8 mouse cellular contexts compared by ENCODE assay signal in the genomic region with DNA sequence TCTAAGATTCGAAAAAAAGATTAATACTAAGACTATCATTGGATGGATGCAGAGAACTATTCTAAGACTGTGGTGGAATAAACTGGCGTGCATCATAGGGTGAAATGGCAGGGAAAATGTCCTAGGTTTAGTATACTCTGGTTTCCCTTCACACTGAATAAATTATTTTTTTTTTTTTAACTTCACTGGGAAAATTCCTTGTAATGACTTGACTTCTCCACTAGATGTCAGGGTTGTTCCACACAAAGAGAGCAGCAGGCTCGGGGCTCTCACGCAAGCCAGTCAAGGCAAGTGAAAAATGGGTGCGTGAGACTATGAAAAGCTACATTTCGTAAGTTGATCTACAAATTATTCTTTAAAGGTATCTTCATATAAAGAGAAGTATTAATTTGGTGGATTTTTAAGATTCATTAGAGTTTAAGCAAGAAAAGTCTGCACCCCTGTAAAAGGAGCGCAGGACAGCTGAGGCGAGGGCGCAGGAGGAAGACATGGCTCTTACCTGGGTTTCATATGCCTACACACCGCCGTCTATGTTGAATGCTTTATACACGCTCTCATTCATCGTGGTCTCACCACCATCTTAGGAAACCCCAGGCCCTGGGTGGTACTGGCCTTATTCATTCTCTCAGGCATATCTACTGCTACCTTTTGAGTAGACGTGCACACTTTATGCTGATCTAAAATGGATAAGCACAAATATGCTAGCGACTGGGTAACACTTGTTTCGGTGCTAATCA. TPM values are rescaled to one million over a fixed set of nuclear protein-coding genes. Genes with fewer than 3 reads are reported as not detected.
DNase-seq lines count a peak whose midpoint lies in the region; ATAC-seq and TF ChIP-seq lines count a peak whose summit lies in the region.

No protein-coding gene starts in this region.

- intact Hi-C loops in heart, postnatal 10 days (cut with DNase I): loop anchor here (1.0 to 2.0 kb wide), 2 partner anchors 150 to 255 kb away; a partner anchor contains a TSS

- no peak overlapping the region for H3K4me3 ChIP-seq in G1E (ENCODE audit: low read depth, low read length)
- no peak overlapping the region for H3K4me3 ChIP-seq in lung, adult 2 months (replicated peaks; ENCODE audit: extremely low read depth, low read depth, low read length)

- ATAC-seq in G1E (ENCODE audit: extremely low read depth, insufficient number of reproducible peaks, low FRiP score, poor library complexity, severe bottlenecking): 0 out of 2 replicates have a peak, but pooled peaks have one; percentile 34

- peaks cover 8% of the 10 kb centered on the region; the same call in 1 of the 2 replicates for H3K27me3 ChIP-seq in G1E (ENCODE audit: insufficient read depth, low read length)

- peaks cover 11% of the 10 kb centered on the region for H3K4me1 ChIP-seq in G1E (ENCODE audit: insufficient read depth, low read depth, low read length)
- H3K4me1 ChIP-seq in lung, adult 2 months (ENCODE audit: control insufficient read depth, insufficient read depth, low read length): no peaks in the 10 kb centered on the region

- TF ChIP-seq CTCF in G1E (IDR thresholded peaks at IDR 0.05; ENCODE audit: low read depth, low read length): peak; percentile 21; the same call in 1 of the 2 replicates
- TF ChIP-seq CTCF in lung, adult 2 months (IDR thresholded peaks at IDR 0.05; ENCODE audit: insufficient read depth, low read length): peak; percentile 76

- no peaks in the 10 kb centered on the region for H3K9me3 ChIP-seq in G1E (replicated peaks)

- 35% methylated on average over 16 of the region's 16 CpGs for WGBS in lung, adult 2 months

- no peaks in the 10 kb centered on the region for H3K36me3 ChIP-seq in G1E (replicated peaks)

- DNase-seq in layer of hippocampus, adult 9-10 months (ENCODE audit: low spot score): peak; percentile 46
- no peak for DNase-seq in layer of hippocampus, adult 8-10 months (ENCODE audit: low spot score in 2 of 2)
- peak; percentile 15 for DNase-seq in G1E (ENCODE audit: low spot score)
- peak; percentile 30 for DNase-seq in cerebellum, adult 9-11 months
- DNase-seq in heart, postnatal 10 days: peak; percentile 48 to 70
- peak; percentile 13 for DNase-seq in lung, adult 2 months
- DNase-seq in retina, postnatal 1 day: peak; percentile 80
- DNase-seq in spleen, postnatal 36 days (ENCODE audit: low spot score in 2 of 2): no peak

- no peak for TF ChIP-seq POLR2A in lung, adult 2 months (IDR thresholded peaks at IDR 0.05; ENCODE audit: borderline replicate concordance, extremely low read depth, low read depth, low read length)

RNA-seq across cellular contexts. Expression of a gene that starts 15.5 kb away (rescaled TPM):
- total RNA-seq in layer of hippocampus, adult 8-10 months (2022): under 1 TPM in 1 of 4 experiments, not detected in 3; 0.64 TPM
- total RNA-seq in G1E (2014; fragmentation: Nextera tagmentation): not detected in 2 replicates
- total RNA-seq in G1E (2017): not detected in 2 replicates
- polyA plus RNA-seq in G1E (2012): not detected in 2 replicates
- total RNA-seq in heart, postnatal 10 days (2021): not detected
- not detected in 2 replicates for polyA plus RNA-seq in lung, adult 2 months (2012; rRNA removed)

RNA-seq across cellular contexts. Expression of a gene that starts 20.3 kb away (rescaled TPM):
- total RNA-seq in layer of hippocampus, adult 8-10 months (2022): 10 to 100 TPM; 25.1 to 33.0 (median 28.2) TPM
- total RNA-seq in G1E (2014; fragmentation: Nextera tagmentation) (13.0 and 18.9 TPM in 2 replicates), G1E (2017) (12.9 and 14.7 TPM in 2 replicates)
- 18.5 and 19.4 TPM in 2 replicates for polyA plus RNA-seq in G1E (2012)
- 10 to 100 TPM; 13.7 to 18.6 TPM for total RNA-seq in heart, postnatal 10 days (2021)
- 14.3 and 16.5 TPM in 2 replicates for polyA plus RNA-seq in lung, adult 2 months (2012; rRNA removed)

Comparison
In these comparisons a context has a peak if more than half of its experiments do, and no peak if none do; other contexts are left out.
1. DNase-seq: peak in layer of hippocampus, adult 9-10 months (single experiment), G1E (single experiment), cerebellum, adult 9-11 months (single experiment), heart, postnatal 10 days (2 of 2), lung, adult 2 months (single experiment) and retina, postnatal 1 day (single experiment); none in layer of hippocampus, adult 8-10 months (0 of 2) and spleen, postnatal 36 days (0 of 2).